Mouse (Mus musculus) right cerebral cortex, postnatal 4 days (tissue): Measurements from ENCODE around the gene Emx1.
"Not testable (repeated sequence)": the region's sequence is repeated elsewhere in the genome, so short reads cannot be mapped to it uniquely, and the experiment has no call there.

Experiments used
- DNase-seq: peaks from one replicate; pipeline ENCODE4 v3.0.0-alpha.2; 2022

Gene Emx1

GRCm38 (mm10) chr6:85187340-85188211, at the start of gene Emx1:
TSS of gene Emx1 (plus strand) at chr6:85187438.
- peak; percentile 63 for DNase-seq

GRCm38 (mm10) chr6:85139534-85139933, 47.7 kb upstream of the Emx1 start:
- no peak for DNase-seq

DNA sequence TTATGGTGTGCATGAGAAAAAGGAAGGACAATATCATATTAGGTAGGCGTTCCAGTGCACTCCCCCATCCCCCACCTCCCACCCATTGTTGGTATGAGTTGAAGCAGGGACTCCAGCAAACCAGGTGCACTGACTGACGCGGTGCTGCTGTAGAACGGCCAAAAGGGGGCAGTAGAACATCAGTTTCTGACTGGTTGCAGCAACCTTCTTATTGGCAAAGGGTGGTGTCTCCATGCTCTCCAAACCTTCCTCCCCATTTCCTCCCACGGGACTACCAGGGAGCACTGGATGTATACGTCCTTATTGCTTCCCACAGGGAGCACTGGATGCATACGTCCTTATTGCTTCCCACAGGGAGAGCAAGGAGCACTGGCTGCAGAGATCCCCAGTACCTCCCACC, 46.2 kb upstream of the Emx1 start:
- DNase-seq: not testable (repeated sequence)

GRCm38 (mm10) chr6:85144466-85144865, 42.8 kb upstream of the Emx1 start:
- DNase-seq: no peak

DNA sequence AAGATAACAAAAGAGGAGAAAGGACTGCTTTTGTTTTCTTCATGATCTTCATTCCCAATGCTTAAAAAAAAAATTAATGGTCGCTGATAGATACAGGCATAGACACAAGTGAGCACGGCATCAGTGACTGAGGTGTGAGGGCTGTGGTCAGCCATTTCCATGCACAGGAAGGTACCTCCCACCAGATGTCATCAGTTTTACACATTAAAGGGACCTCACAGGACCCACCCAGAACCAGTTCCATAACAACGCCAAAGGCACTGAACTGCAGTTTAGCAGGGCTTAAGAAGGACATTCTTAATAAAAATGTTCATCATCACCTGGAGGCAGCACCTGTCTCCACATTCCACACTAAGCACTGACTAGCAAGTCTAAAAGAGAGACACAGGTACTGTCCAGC, 39.6 kb upstream of the Emx1 start:
- DNase-seq: no peak

DNA sequence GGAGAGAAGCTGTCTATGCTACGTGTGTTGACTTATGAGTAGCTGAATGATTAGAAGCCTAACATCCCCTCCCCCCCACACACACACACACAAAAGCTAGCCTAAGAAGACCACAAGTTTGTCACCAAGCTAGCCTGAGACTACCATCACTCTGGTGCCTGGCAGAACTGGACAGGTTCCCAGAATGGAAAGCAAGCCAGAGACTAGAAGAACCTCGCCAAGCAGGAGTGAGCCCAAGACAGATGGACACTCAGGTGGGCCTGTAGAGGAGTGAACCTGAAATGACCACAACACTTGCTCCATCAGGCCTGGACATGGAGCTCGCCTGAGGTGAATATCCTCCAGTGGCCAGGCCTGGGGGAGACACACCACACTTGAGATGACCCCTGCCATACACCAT, 36.9 kb upstream of the Emx1 start:
- DNase-seq: no peak

DNA sequence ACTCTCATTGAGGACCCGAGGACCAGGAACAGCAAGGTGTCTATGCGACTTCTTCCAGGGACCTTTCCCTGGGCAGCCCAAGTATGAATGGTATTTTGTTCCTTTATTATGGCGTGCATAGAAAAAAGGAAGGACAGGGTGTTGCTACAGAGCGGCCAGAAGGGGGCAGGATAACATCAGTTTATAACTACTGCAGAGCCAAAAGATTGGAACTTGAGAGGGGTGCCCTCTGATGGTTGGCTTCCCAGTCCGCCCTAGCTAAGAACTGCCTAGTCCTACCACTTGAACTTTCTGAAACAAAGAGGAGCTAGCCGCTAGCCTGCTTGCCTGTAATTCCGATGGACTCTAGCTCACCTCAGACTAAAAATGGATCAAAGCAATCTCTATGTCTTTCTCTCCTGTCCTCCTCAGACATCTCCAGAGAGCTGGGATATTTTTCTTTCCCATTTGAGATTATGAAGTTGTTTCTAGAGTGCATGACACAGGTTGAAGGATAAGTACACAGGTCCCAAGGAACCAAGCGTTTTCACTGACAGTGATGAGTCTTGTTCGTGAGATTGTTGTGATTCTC, 33.2 kb upstream of the Emx1 start:
- DNase-seq: peak; percentile 82

DNA sequence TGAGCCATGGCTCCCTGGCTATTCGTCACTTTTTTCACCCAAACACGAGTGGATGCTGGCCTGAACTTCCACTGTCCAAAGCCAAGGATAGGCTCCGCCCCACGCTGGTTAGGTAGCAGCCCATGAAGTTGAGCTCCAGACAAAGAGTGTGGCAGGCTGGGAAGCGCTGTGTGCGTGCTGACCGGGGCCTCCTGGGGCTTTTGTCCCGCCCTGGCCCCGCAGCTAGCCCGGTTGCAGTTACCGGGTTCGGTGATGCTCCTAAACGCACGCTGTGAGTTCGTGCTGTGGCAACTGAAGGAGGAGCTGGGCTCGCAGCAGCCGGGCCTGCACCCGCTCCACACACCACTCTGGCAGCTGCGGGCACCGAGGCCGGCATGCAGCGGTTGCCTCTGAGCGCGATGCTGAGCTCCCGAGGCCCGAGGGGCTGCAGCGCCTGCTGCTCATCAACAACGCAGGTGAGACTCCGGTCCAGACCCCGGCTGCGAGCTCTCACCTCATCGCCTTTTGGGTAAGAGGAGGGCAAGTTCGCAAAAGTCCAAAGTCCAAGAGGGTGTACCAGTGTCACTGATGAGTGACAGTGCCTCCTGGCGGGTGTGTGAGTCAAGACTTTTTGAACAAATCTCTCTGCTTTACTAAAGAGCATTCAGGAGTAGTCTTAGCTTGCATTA, 32.2 kb upstream of the Emx1 start:
- peak; percentile 40 for DNase-seq

- not testable (repeated sequence) for DNase-seq
Observed at GRCm38 (mm10) chr6:85156551-85156950, 30.7 kb upstream of the Emx1 start.

DNA sequence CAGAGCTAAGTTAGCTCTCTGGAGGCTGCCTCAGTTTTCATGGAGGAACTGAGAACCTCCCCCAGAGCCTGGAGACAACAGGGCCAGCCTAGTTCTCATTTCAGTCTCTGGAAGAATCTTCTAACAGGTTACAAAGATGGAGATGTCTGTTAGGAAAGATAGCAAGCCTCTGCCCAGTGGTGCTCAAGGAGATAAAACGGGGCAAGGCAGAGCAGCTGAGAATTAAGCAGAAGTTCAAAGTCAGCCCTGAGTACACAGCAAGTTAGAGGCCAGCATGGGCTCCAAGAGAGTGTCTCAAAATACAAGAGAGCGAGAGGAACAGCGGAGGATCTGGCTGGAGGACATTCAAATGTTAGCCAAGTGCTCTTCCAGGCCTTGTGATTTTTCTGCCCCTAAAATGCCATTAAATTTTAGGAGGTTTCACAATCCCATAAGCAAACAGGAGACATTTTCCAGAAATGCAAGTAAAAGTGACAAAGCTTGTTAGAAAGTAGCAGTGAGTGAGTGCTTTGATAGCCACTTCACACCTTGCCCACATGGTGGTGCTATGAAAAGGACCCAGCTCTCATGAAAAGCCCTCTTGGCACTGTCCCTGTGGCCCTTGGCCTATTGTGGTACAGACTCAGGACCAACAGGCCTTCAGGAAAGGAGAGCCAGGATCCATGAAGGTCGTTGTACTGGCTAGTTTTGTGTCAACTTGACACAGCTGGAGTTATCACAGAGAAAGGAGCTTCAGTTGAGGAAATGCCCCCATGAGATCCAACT, 29.0 kb upstream of the Emx1 start:
- not testable (repeated sequence) for DNase-seq

- DNase-seq: peak; percentile 74
Observed at GRCm38 (mm10) chr6:85159092-85159760, 28.0 kb upstream of the Emx1 start.

DNA sequence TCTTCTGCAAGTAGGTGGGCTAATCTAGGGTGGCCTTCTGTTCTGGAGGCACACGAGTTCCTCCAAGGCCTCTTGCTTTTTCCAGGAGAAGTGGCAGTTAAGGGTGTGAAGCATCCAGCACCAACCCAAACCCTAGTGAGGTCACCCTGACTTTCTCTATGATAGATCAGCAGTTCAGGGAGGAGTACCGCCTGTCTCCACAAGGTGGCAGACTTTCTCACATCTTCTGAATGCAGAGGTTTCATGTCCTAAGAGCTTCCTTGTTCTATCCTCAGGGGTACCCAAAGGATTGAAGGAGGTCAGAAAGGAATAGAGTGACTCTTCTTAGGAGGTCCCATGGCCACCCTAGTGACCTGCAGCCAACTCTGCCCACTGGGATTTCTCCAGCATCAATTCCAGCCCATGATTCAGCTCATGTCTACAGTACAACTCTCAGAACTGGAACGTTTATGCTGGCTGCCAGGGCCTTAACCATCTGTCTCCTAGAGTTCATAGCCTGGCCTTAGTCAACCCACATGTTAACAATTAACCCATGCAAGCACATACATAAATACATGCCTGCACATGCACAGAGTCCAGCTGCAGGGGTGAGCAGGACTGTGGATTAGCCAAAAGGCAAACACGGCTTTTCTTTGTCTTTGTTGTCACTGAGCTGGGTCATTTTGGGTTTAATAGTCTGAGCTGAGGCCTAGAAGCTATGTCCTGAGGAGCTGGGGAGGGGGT, 26.9 kb upstream of the Emx1 start:
- DNase-seq: peak; percentile 87

GRCm38 (mm10) chr6:85165440-85165921, 21.8 kb upstream of the Emx1 start:
- DNase-seq: no peak

DNA sequence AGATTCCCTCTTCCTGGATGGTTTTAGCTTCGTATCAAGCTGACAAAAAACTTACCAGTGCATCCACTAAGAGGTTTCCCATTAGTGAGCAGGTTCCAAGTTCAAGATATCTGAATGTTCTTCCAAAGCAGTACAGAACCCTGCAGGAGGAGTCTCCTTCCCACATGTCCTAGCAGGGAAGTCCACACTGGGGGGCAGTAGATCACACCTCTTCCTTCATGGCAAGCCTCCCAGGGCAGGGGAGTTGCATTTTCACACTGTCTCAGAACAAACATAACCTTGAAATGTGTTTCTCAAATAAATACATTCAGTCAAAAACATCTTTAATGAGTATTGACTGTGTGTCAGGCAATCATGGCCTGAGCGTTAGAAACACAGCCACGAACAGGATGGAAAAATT, 7.7 kb upstream of the Emx1 start:
- no peak for DNase-seq

DNA sequence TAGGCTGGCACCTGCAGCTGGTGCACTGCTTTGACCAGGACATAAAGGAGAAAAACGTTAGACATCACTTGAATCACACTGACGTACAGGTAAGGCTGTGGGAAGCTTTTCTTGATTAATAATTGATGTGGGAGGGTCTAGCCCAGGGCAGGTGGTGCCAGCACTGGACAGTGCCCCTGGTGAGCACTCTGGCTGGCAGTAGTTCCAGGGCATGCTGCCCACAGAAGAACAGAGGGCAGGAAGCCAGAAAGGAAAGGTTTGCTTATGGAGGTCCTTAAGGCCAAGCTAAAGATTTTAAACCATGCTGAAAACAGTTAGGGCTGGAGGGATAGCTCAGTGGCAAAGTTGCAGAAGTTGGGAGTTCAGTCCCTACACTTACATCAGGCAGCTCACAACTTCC, 7.2 kb upstream of the Emx1 start:
- DNase-seq: no peak

DNA sequence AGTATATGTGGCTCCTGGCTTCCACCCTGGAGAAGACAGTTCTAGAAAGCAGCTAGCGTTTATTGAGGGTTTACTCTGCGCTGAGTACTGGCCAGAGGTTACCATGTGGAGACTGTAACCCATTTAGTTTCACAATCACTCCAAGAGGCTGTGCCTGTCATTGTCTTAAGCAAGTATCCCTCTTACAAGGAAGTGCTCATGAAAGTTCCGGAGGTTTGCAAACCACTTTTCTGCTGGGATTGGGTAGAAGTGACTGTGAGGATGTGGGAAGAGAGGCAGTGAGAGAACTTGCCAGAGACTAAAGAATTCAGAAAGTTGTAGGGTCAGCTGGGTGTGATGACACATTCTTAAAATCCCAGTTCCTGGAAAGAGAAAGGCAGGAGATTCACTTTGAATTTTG, 3.3 kb upstream of the Emx1 start:
- DNase-seq: no peak

GRCm38 (mm10) chr6:85186033-85186743, 1.1 kb upstream of the Emx1 start:
- no peak for DNase-seq

DNA sequence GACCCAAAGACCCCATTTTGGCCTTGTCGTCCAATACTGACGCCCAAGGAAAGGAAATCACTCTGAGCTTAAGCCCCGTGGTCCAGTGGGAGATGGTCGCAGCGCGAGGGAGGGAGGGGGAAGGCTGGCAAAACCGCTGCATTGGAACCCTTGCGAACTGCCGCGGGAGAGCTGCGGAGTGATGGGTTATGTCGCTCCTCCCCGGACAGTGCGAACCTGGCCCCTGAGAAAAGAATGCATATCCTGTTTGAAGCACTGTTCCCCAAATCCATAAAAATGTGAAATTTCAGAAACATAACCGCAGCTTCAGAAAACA, 536 bp upstream of the Emx1 start:
- DNase-seq: no peak

DNA sequence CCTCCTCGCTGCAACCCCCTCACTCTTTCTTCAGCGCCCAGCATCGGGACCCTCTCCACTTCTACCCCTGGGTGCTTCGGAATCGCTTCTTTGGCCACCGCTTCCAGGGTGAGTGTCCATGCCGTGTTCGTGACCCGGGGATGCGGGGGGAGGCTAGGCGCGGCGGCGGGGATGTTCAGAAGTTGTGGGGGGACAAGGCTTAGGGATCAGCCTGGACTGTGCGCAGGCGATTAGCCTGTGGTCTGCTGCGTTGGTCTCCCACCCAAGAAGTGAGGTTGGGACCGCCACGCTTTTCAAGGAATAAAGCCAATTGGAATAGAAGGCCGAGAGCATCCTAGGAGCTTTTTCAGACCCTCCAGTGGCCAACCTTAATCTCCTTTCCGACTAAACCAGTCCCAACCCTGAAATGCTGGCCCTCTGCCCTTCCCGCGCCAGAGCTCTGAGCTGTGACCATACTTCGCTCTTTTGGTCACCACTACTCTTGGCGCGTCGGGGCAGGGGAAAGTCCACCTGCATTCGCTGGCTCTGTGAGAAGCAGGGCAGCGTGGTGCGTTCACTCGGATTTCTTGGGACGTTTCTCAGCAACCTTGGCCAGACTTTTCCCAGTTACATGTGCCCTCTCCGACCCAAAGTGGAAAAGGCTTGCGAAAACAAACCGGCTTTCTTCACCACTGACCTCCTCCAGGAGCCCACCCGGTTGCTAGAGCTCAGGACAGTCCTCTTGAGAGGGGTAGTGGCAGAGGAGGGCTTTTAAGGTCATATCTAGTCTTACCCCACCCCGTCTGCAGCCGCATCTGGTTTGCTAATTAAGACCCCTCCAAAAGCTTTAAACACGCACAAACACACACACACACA, 1.2 kb downstream of the Emx1 start:
- DNase-seq: peak; percentile 46

DNA sequence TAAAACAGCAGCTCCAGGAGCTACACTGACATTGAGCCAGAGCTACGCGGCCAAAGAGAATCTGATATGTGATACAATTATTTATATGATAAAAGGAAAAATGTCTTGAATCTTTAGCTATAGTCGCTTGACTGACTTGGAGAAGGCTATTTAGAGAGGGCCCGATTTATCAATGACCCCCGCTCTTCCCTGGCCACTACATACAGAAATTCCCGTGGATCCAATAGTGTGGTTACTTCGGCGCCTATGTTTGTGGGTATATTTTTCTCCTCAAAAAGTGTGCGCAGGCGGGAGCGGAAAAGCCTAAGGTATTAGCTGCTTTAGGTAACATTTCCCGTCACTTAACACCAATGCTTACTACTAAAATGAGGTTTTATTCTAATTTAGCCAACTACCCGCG, 2.1 kb downstream of the Emx1 start:
- no peak for DNase-seq
